Mouse (Mus musculus) c-Kit-positive CD71-positive TER-119-negative erythroid progenitor cells, embryonic 14.5 days (primary cell): Measurements from ENCODE around the gene Tgfb1.

ENCODE experiments used
- DNase-seq: peaks from one replicate; pipeline ENCODE4 v3.0.0-alpha.2; 2013; ENCODE audit warnings: low read depth

Tgfb1 gene

DNA sequence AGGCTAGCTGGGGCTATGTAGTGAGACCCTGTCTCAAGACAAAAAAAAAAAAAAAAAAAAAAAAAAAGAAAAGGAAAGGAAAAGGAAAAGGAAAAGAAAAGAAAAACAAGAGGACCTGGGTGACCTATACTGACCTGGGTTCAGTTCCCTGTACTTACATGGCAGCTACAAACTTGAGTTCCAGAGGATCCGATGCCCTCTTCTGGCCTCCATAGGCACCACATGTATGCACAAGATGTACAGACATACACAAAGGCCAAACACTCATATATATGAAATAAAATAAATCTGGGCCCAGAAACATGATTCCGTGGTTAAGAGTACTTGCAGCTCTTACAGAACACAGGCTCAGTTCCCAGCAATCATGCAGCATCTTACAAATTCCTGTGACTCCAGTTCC is 50.1 kb downstream of the Tgfb1 start:
- no peak for DNase-seq

DNA sequence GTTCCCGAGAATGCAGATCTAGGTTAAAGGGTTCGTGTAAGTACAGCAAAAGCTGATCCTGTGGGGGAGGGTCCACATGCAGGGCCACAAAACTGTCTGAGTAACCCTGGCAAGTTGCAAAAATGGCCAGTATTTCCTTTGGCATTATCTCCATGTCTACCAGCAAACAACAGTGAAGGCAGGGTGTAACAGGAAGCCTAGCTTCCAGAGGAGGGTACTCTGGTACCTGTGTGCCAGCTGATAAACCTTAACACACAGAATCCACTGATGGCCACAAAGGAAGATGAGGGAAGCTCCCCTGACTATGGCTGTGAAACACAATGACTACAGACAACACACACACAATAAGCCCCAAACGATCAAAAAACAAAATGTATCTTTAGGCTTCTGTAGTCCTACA is 51.5 kb downstream of the Tgfb1 start:
- DNase-seq: no peak

DNA sequence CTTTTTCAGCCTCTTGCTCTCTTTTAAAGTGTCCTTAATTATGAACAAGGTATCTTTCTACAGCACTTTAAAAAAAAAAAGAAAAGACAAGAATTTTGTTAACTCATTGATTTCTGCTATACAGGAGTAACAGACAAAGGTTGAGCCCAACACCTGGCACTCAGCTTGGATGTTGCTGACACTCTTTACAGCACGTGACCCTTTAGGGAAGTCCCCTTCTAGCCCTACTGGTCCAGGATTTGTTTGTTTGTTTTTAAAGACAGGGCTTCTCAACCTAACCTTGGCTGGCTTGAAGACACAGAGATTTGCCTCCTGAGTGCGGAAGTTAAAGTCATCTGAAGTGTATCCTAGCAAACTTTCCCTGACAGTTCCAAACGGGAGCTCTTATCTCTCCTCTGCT is 60.0 kb downstream of the Tgfb1 start:
- no peak for DNase-seq

DNA sequence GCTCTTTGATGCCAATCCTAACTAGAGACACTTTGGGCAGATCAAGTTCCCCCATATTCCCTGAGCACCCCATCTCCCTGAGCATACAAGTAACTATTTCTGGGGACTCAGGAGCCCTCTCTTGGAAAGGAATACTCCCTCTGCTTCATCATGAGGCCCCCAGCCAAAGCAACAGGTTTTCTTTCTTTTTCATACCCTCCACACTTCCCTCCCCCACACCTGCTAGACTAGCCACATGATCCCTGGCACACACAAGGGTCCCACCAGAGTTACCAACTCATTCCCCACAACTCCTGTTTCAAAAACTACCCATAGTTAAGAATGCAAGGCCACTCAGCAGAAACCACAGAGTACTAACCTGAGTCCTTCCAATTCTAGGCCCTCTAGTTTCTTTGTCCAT is 66.3 kb downstream of the Tgfb1 start:
- no peak for DNase-seq

DNA sequence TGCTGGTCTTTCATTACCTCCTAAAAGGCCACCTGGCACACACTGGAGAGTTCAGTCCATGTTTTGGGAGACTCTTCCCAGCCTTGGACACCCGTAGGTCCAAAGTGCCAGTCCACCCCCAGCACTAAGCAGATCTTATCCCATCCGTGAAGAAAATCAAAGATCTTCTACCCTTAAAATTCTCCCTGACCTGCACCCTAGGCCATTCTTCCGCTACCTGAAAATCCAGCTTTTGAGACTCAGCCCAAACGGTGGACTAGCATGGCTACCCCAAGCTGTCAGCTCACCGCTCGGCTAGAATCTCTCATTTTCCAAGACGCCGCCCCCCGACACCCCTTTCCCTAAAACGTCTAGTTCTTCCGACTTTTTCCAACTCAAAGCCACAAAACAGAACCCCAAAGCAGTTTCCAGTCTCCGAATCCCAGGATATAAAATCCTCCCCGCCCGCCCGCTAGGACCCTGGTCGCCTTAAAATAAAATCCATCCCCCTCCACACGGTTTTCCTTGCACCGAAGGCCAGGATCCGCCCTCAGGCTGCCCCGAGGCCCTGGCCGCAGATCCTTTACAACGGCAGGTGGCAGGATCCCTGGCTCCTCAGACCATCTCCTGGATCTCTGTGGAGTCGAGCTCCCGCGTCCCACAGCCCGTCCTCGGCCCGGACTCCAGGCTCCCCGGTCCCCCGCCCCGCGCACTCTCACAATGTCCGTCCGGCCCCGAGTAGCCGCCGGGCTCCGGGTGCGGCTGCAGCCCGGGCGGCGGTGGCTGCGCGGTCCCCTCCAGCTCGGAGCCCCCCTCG is 67.0 kb downstream of the Tgfb1 start:
- no peak for DNase-seq

DNA sequence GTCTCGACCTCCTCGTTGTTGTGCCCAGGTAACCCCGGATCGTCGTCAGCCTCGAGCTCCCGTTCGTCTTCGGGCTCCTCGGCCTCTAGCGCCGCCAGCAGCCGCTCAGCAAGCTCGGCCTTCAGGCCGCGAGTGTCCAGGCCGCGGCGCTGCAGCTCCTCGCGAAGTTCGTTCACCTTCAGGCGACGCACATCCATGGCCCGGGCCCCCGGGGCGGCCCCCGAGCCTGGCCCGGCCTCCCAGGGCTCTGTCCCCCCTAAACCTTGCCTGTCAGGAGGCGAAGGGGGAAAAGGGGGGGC is 67.6 kb downstream of the Tgfb1 start:
- DNase-seq: no peak
